Mouse (Mus musculus): ENCODE results near the gene Dnaja3. TPM values are rescaled to one million over a fixed set of nuclear protein-coding genes. Genes with fewer than 3 reads are reported as not detected.

Gene Dnaja3
- total RNA-seq (2014; rRNA removed): 49.6 and 50.6 TPM in 2 replicates
- polyA plus RNA-seq (2015; fragmentation: Nextera tagmentation; extraction: Ambion mirVana): 52.9 and 54.3 TPM in 2 replicates

- no peaks in the 10 kb centered on the region for H3K36me3 ChIP-seq (ENCODE audit: insufficient read depth, low read length)
- H3K4me1 ChIP-seq (ENCODE audit: insufficient read depth, low read length): peaks cover 32% of the 10 kb centered on the region
- WGBS: 3% methylated on average over 22 of the region's 22 CpGs
- peak within 1 kb of the TSS; percentile 64; the same call in 1 of the 2 replicates for H3K27ac ChIP-seq
- DNase-seq (ENCODE audit: low spot score) (peak; percentile 82), ATAC-seq (peak; percentile 88)
- peak within 1 kb of the TSS; percentile 49 for H3K4me3 ChIP-seq (ENCODE audit: low read length)
- H3K9me3 ChIP-seq (ENCODE audit: low read length): no peaks in the 10 kb centered on the region
- peak within 1 kb of the TSS; percentile 81 for H3K4me2 ChIP-seq (ENCODE audit: low read depth, low read length)
- H3K9ac ChIP-seq (replicated peaks; ENCODE audit: low read length): peak within 1 kb of the TSS; percentile 57
- H3K27me3 ChIP-seq (ENCODE audit: insufficient read depth, low read length): no peaks in the 10 kb centered on the region
- no peak for TF ChIP-seq CTCF (IDR thresholded peaks at IDR 0.05; ENCODE audit: low read depth)
These were observed at the start of gene Dnaja3, which contains the start of gene Vasn for GRCm38 (mm10) chr16:4639831-4640237. Gene Dnaja3, plus strand, starts transcription at chr16:4639989. Gene Vasn, plus strand, starts transcription at chr16:4639941.

DNA sequence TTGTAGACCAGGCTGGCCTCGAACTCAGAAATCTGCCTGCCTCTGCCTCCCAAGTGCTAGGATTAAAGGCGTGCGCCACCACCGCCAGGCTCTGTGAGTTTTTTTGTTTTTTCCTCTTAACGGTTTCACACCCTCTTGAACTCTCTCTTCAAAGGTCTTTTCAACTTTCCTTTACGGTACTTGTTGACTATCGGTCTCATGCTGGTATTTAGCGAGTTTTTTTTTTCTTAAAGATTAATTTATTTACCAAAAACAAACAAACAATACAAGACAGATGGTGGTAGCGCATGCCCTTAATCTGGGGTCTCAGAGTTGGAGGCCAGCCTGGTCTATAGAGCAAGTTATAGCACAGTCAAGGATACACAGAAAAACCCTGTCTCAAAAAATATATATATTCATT lies 49.6 kb upstream of the Dnaja3 start:
- peak; percentile 28 for DNase-seq (ENCODE audit: low spot score)
- WGBS: 95% methylated on average over 9 of the region's 9 CpGs
- H3K27ac ChIP-seq: no peak overlapping the region

DNA sequence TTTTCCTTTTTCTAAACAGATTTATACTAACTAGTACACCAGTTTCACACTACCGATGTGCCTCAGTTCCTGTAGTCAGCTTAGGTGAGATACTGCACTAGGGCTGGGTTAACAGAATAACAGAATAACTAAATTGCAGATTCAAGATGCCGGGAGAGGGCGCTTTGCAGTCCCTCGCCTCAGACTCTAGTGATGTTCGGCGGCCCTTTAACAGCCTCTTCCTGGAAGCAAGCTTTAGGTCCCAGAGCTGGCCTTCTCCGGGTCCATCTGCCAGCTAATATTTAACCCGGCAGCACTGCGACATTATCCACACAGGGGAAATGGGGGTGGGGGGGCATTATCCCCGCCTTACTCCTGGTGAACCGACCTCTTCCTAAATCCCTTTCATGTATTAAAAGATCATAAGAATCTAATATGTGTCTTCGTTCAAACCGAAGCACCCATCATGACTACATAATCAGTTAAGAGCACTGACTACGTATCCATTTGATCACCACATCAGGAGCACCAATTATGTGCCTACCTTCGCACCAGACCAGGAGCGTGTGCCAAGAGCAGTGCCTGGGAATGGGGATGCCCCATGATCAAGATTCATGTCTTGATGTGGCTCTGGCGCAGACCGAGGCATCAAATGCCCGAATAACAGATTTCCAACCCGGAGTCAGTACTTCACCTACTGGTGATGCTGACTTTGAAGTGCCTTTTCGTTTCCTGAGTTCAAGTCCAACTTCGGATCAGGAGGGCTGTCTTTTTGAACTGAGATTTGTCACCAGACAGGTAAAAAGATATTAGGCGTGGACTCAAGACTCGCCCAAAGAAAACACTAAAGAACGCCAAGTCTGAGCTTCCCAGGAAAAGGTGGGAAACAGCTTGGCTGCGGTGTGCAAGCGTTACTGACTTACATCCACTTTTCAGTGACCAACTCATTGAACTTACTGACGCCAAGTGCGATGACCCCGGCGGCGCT lies 46.6 kb upstream of the Dnaja3 start:
- peak; percentile 70 for TF ChIP-seq CTCF (IDR thresholded peaks at IDR 0.05; ENCODE audit: low read depth)
- DNase-seq (ENCODE audit: low spot score): peak; percentile 86
- peak; percentile 13; the same call in 1 of the 2 replicates for ATAC-seq
- H3K4me1 ChIP-seq (ENCODE audit: insufficient read depth, low read length): peaks cover 34% of the 10 kb centered on the region
- no peaks in the 10 kb centered on the region for H3K36me3 ChIP-seq (ENCODE audit: insufficient read depth, low read length)
- H3K27me3 ChIP-seq (ENCODE audit: insufficient read depth, low read length): no peaks in the 10 kb centered on the region
- 10% methylated on average over 32 of the region's 32 CpGs for WGBS
- H3K4me2 ChIP-seq (ENCODE audit: low read depth, low read length): peak overlapping the region; percentile 86
- H3K4me3 ChIP-seq (ENCODE audit: low read length): peak overlapping the region; percentile 86
- H3K9ac ChIP-seq (replicated peaks; ENCODE audit: low read length): peak overlapping the region; percentile 91
- H3K9me3 ChIP-seq (ENCODE audit: low read length): no peaks in the 10 kb centered on the region
- H3K27ac ChIP-seq: peak overlapping the region; percentile 90

More for the DNA sequence above, 49.6 kb upstream of the Dnaja3 start:
- H3K4me3 ChIP-seq (ENCODE audit: low read length): no peak overlapping the region
- no peak overlapping the region for H3K9ac ChIP-seq (replicated peaks; ENCODE audit: low read length)
- H3K4me1 ChIP-seq (ENCODE audit: insufficient read depth, low read length): peaks cover 9% of the 10 kb centered on the region
- H3K9me3 ChIP-seq (ENCODE audit: low read length): no peaks in the 10 kb centered on the region
- TF ChIP-seq CTCF (IDR thresholded peaks at IDR 0.05; ENCODE audit: low read depth): no peak
- no peaks in the 10 kb centered on the region for H3K27me3 ChIP-seq (ENCODE audit: insufficient read depth, low read length)
- no peak overlapping the region for H3K4me2 ChIP-seq (ENCODE audit: low read depth, low read length)
- ATAC-seq: no peak
- no peaks in the 10 kb centered on the region for H3K36me3 ChIP-seq (ENCODE audit: insufficient read depth, low read length)

DNA sequence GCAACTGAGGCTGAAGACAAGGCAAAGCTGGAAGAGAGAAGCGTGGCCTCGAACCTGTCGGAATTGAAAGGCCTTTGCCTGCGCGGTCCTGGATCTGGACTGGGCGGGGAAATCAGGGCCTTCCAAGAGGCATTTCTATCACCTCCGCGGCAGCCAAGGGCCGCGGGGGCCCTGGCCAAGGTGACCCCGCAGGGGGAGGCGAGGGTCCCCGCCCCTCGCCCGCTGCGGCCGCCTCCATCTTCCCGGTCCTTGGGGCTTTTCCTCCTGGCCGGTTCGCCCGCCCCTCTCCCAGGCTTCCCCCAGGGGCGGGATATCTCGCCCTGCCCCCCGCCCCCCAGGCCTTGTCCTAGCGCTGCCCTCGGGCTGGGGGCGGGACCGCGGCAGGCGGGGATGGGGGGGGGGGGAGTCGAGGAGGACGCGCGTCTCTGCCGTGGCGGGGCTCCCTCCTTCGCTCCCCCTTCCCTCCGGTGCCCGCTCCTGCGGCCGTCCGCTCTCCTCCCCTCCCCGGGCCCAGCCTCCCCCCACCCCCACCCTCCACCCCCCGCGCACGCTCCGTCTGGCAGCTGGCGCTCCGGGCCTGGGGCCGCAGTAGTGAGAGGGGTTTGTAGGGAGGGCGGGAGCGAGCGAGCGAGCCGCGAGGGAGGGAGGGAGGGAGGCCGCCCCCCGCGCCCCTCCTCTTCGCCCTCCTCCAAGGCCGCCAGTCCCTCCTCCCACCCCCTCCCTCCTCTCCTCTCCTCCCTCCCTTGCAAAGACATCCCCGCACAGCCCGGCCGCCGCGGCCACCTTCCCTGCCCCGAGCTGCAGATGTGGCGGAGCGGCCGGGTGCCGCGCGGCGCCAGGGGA lies 45.6 kb upstream of the Dnaja3 start, which contains the start of gene Glis2:
Glis2 (plus strand) TSS at position 743 of the 843 bp plus-strand sequence.
- peak within 1 kb of the TSS; percentile 90 for H3K27ac ChIP-seq
- H3K4me3 ChIP-seq (ENCODE audit: low read length): peak within 1 kb of the TSS; percentile 86
- peaks cover 42% of the 10 kb centered on the region for H3K4me1 ChIP-seq (ENCODE audit: insufficient read depth, low read length)
- TF ChIP-seq CTCF (IDR thresholded peaks at IDR 0.05; ENCODE audit: low read depth): no peak
- H3K36me3 ChIP-seq (ENCODE audit: insufficient read depth, low read length): no peaks in the 10 kb centered on the region
- peak within 1 kb of the TSS; percentile 91 for H3K9ac ChIP-seq (replicated peaks; ENCODE audit: low read length)
- ATAC-seq: peak; percentile 89
- peak; percentile 92 for DNase-seq (ENCODE audit: low spot score)
- no peaks in the 10 kb centered on the region for H3K9me3 ChIP-seq (ENCODE audit: low read length)
- WGBS: 0% methylated on average over 27 of the region's 74 CpGs
- no peaks in the 10 kb centered on the region for H3K27me3 ChIP-seq (ENCODE audit: insufficient read depth, low read length)
- peak within 1 kb of the TSS; percentile 86 for H3K4me2 ChIP-seq (ENCODE audit: low read depth, low read length)

DNA sequence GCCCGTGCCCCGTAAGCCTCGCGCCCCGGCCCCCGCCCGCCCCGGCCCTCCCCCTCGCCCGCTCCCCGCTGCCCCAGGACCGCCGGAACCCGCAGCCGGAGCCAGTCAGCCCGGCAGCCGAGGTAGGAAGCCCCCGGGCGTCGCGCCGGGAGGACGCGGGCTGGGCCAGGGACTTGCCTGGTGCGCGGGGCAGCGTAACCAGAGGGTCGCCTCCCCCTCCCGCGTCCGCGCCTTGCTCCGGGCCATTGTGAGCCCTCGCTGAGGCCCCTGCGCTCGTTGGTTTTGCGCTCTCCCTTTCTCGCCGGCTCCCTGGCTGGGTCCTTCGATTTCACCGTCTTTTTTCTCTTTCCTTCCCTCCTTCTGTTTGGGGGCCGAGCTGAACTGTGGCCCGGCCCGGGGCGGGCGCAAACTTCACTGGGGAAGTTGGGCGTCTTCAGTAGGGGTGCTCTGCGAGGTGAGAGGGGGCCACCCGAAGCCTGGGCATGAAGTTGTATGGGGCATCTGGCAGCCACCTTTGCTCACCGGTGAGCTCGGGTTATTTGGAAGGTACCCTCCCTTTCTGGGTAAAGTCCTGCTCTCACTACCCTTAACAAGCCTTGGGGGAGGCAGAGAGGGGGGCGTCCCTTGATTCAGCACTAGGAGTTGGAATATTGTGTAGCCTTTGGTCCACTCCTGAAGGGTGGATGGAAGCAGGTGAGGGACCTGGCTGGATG lies 44.8 kb upstream of the Dnaja3 start:
- DNase-seq (ENCODE audit: low spot score) (peak; percentile 55), ATAC-seq (peak; percentile 32)
- Histone ChIP-seq H3K36me3 (ENCODE audit: insufficient read depth, low read length) (no peaks in the 10 kb centered on the region), H3K4me2 (ENCODE audit: low read depth, low read length) (peak overlapping the region; percentile 86), H3K27ac (peak overlapping the region; percentile 90), H3K4me1 (ENCODE audit: insufficient read depth, low read length) (peaks cover 45% of the 10 kb centered on the region), H3K9ac (replicated peaks; ENCODE audit: low read length) (peak overlapping the region; percentile 91), H3K9me3 (ENCODE audit: low read length) (no peaks in the 10 kb centered on the region), H3K4me3 (ENCODE audit: low read length) (peak overlapping the region; percentile 86), H3K27me3 (ENCODE audit: insufficient read depth, low read length) (no peaks in the 10 kb centered on the region)
- 1% methylated on average over 37 of the region's 52 CpGs for WGBS
- TF ChIP-seq CTCF (IDR thresholded peaks at IDR 0.05; ENCODE audit: low read depth): no peak

Data from hindbrain, postnatal 0 days (tissue).